Mouse (Mus musculus) heart, postnatal 0 days (tissue): ENCODE measurements around the gene Limch1. TPM values are rescaled to one million over a fixed set of nuclear protein-coding genes. Genes with fewer than 3 reads are reported as not detected.

ENCODE experiments used
- ATAC-seq: fragments of 200-750 bp; cut with Nextera tagmentation; 2 replicates; pipeline ENCODE4 v1.8.0; 2017; ENCODE audit warnings: low read depth, moderate number of reproducible peaks, moderate library complexity; ENCODE audit not compliant: insufficient read depth
- DNase-seq: peaks from one replicate; pipeline ENCODE4 v3.0.0-alpha.2; 2016; ENCODE audit warnings: low spot score
- H3K27ac ChIP-seq: fragments of 300-500 bp; sonication (generic); 2 replicates; pipeline ENCODE4 v1.5.1; 2014; ENCODE audit warnings: low read depth, mild to moderate bottlenecking
- H3K27me3 ChIP-seq: fragments of 300-500 bp; sonication (generic); 2 replicates; pipeline ENCODE4 v1.6.1; 2014; ENCODE audit warnings: low read length, mixed read lengths; ENCODE audit not compliant: control insufficient read depth, insufficient read depth
- H3K36me3 ChIP-seq: fragments of 300-500 bp; sonication (generic); replicated peaks from 2 replicates; pipeline ENCODE4 v1.6.1; 2014; ENCODE audit warnings: low read length, mixed read lengths; ENCODE audit not compliant: control insufficient read depth, insufficient read depth
- H3K4me1 ChIP-seq: fragments of 300-500 bp; sonication (generic); 2 replicates; pipeline ENCODE4 v1.6.1; 2014; ENCODE audit warnings: antibody characterized with exemption; ENCODE audit not compliant: control insufficient read depth, insufficient read depth
- H3K4me2 ChIP-seq: fragments of 300-500 bp; sonication (generic); 2 replicates; pipeline ENCODE4 v1.6.1; 2014; ENCODE audit warnings: low read depth, mild to moderate bottlenecking, low read length, moderate library complexity
- H3K4me3 ChIP-seq: fragments of 300-500 bp; sonication (generic); 2 replicates; pipeline ENCODE4 v1.5.1; 2014; ENCODE audit warnings: low read depth, low read length
- H3K9ac ChIP-seq: fragments of 300-500 bp; sonication (generic); replicated peaks from 2 replicates; pipeline ENCODE4 v1.6.1; 2014; ENCODE audit warnings: low read depth, low read length, mixed read lengths
- H3K9me3 ChIP-seq: fragments of 300-500 bp; sonication (generic); replicated peaks from 2 replicates; pipeline ENCODE4 v1.6.1; 2016; ENCODE audit warnings: low read length; ENCODE audit not compliant: control insufficient read depth
- CTCF ChIP-seq: IDR thresholded peaks from 2 replicates; pipeline ENCODE4 v1.5.1; 2016; ENCODE audit warnings: antibody characterized with exemption, control low read depth, low read depth
- EP300 ChIP-seq: IDR thresholded peaks from 2 replicates; pipeline ENCODE4 v1.6.1; 2016; ENCODE audit warnings: antibody characterized with exemption, low read depth
- WGBS: fragments of 180-500 bp; shearing (Covaris S2); extraction: QIAGEN DNeasy Blood & Tissue Kit; methylation state at CpG from one replicate; pipeline ENCODE4 v1.1.7; 2014; 5-methylcytosine and 5-hydroxymethylcytosine counted together
- polyA plus RNA-seq: library from polyadenylated mRNA; unstranded; fragments of >200 nt; fragmentation: Nextera tagmentation; extraction: Ambion mirVana; gene quantifications from 2 replicates; pipeline ENCODE4 v1.2.1, GENCODE M21; 2015
- total RNA-seq: library from RNA; depleted of rRNA; stranded (reverse); fragments of >200 nt; gene quantifications from 2 replicates; pipeline ENCODE4 v1.2.3, GENCODE M21; 2014; ENCODE audit warnings: low replicate concordance

The Limch1 gene
- total and polyA plus RNA-seq, 2 experiments from 2014 or later, result 21.1 to 30.0 TPM

DNA sequence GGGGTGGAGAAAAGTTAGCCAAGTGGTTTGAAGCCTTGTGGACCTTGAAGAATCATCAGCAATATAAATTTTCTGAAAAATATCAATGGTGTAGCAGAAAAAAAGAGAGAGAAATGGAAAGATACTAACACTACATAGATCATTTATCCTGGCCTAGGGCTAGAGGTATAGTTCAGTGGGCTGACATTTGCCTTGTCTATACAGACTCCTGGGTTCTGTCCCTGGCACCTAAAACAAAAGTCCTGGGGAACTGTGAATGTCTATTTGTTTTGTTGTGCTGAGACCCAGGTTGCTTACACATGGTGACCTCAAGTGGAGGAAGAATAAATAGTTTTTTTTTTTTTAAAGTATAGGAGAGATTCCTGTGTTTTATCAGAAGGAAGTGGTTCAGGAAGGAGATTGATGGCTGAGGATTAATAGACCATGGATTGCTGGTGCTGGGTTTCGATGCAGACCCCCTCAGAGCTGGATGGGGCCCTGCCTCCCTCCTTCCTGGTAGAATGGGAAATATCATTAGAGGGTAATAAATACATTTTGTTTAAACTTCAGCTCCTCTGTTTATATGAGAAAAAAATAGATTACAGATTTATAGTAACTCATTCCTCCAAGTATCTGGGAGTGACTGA is 40.5 kb downstream of the Limch1 start:
- Histone ChIP-seq H3K9ac (no peak overlapping the region), H3K36me3 (no peaks in the 10 kb centered on the region), H3K9me3 (peaks cover 4% of the 10 kb centered on the region; the same call in 1 of the 2 replicates), H3K4me2 (no peak overlapping the region), H3K27ac (no peak overlapping the region), H3K27me3 (no peaks in the 10 kb centered on the region), H3K4me3 (no peak overlapping the region), H3K4me1 (no peaks in the 10 kb centered on the region; the same call in 1 of the 2 replicates)
- TF ChIP-seq EP300 (no peak), CTCF (no peak)
- ATAC-seq (no peak), DNase-seq (no peak)
- 52% methylated on average over 1 of the region's 1 CpGs for WGBS

DNA sequence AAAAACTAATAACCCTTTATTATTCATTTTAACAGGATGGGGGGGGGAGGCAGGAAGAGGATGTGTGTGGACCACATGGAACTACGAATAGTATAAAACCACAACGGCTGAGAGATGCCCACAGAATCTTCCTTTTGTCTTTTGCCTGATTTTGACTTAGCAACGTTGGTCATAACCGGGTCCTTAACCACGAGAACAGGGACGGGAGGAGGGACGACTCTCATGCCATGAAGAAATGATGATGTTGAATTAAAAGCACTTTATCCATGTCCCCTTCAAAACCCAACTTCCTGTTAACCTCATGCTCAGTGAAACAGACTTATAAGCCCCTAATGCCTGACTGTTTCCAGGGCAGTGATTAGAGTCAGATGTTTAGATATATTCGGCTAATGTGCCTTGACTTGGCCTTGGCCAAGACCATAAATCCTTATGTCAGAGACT is 41.0 kb downstream of the Limch1 start:
- Histone ChIP-seq H3K9ac (no peak overlapping the region), H3K4me3 (no peak overlapping the region), H3K4me2 (no peak overlapping the region), H3K27ac (no peak overlapping the region), H3K27me3 (no peaks in the 10 kb centered on the region), H3K4me1 (no peaks in the 10 kb centered on the region; the same call in 1 of the 2 replicates), H3K9me3 (peaks cover 4% of the 10 kb centered on the region; the same call in 1 of the 2 replicates), H3K36me3 (no peaks in the 10 kb centered on the region)
- 62% methylated on average over 8 of the region's 8 CpGs for WGBS
- no peak for DNase-seq
- ATAC-seq, result no peak
- TF ChIP-seq EP300 (no peak), CTCF (no peak)

DNA sequence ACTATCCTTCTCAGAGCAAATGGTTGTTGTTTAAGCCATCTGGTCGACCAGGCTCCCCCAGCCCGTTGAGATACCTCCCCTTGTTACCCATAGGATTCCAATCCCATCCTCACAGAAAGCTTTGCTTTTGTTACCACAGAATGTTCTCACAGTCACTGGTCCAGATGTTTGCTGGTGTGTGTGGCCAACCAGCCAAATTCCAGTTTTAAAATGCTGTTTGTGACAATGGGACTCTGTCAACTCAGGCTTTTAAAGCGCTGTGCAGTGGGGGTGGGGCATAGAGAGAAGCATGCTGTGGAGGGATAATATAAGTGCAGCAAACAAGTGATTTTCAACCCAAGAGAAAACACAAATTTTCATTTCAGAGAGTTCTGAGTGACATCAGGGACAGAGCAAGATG is 43.4 kb downstream of the Limch1 start:
- no peak for ATAC-seq

DNA sequence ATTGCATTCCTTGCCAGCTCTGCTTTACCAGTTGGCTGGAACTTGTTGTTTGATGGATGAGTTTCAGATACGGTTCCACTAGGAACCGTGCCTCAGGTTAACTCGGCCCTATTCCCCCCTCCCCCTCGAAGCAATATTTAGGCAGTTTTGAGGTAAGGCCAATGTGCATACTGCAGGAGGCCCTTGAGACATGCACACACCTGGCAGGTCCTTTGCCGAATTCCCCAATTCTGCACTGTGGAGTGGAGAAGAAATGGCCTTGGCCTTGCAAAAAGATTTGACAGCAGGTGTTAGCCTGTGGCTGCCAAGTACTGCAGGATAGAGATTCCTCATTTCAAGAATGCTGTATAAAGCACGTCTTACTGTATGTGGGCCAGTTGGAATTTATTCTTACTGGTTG is 45.5 kb downstream of the Limch1 start:
- H3K27ac ChIP-seq, result no peak overlapping the region
- no peak overlapping the region for H3K4me2 ChIP-seq
- no peak overlapping the region for H3K4me3 ChIP-seq
- no peak overlapping the region for H3K9ac ChIP-seq
- 66% methylated on average over 6 of the region's 6 CpGs for WGBS
- no peaks in the 10 kb centered on the region for H3K27me3 ChIP-seq
- no peaks in the 10 kb centered on the region; the same call in 1 of the 2 replicates for H3K4me1 ChIP-seq
- ATAC-seq (no peak), DNase-seq (no peak)
- no peaks in the 10 kb centered on the region for H3K36me3 ChIP-seq
- H3K9me3 ChIP-seq, result no peaks in the 10 kb centered on the region
- TF ChIP-seq CTCF, result no peak
- TF ChIP-seq EP300, result no peak

More for the DNA sequence above, 43.4 kb downstream of the Limch1 start:
- no peak for DNase-seq
- H3K36me3 ChIP-seq, result no peaks in the 10 kb centered on the region
- H3K9ac ChIP-seq, result no peak overlapping the region
- no peaks in the 10 kb centered on the region for H3K9me3 ChIP-seq
- TF ChIP-seq EP300, result no peak
- no peaks in the 10 kb centered on the region; the same call in 1 of the 2 replicates for H3K4me1 ChIP-seq
- no peak overlapping the region for H3K4me3 ChIP-seq
- H3K4me2 ChIP-seq, result no peak overlapping the region
- no peaks in the 10 kb centered on the region for H3K27me3 ChIP-seq
- H3K27ac ChIP-seq, result no peak overlapping the region
- WGBS, result 70% methylated on average over 3 of the region's 3 CpGs

DNA sequence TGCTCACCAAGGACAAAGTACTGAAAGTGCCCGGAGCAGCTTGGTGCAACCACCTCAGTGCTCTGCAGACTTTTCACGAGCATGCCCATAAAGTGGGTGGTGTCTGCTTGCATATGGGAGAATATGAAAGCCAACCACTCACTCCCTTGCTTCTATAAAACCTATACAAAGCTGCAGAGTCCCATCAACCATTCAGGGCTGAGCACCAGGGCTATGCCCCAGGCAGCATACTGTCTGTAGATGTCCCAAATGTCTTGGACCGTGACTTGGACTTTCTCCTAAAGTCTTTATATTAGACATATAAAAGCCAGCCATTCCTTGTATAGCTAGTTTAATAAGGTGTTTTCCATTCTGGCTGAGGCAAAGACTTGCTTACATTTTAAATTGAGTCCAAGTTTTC is 47.6 kb downstream of the Limch1 start:
- DNase-seq, result no peak
- WGBS, result 87% methylated on average over 3 of the region's 3 CpGs
- H3K36me3 ChIP-seq, result no peaks in the 10 kb centered on the region

DNA sequence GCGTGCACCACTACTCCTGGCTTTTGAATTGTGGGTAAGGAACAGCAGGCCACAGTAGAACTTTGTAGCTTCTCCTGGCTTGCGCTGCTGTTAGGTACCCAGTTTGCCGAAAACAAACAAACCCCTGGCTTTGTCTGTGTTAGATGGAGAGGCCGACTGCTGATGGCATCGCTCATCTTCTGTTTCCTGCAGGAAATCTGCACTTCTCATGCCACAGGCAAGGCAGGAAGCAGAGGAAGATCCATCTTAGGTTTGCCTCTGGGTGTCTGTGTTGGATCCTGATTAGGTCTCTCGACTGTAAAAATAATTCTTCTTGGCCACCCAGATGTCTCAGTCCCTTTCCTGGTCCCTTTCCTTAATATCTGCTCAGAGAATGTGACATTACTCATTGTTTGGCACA is 51.7 kb downstream of the Limch1 start:
- Histone ChIP-seq H3K9ac (no peak overlapping the region), H3K36me3 (no peaks in the 10 kb centered on the region), H3K27me3 (no peaks in the 10 kb centered on the region), H3K9me3 (no peaks in the 10 kb centered on the region), H3K4me1 (0 out of 2 replicates have a peak, but pooled peaks cover 8% of the 10 kb centered on the region), H3K27ac (no peak overlapping the region), H3K4me3 (no peak overlapping the region), H3K4me2 (no peak overlapping the region)
- ATAC-seq (no peak), DNase-seq (no peak)
- TF ChIP-seq EP300 (no peak), CTCF (no peak)
- WGBS, result 51% methylated on average over 6 of the region's 6 CpGs

More for the DNA sequence above, 47.6 kb downstream of the Limch1 start:
- TF ChIP-seq CTCF, result no peak
- no peak for TF ChIP-seq EP300
- no peak for ATAC-seq
- H3K27me3 ChIP-seq, result no peaks in the 10 kb centered on the region
- H3K9me3 ChIP-seq, result no peaks in the 10 kb centered on the region
- H3K27ac ChIP-seq, result no peak overlapping the region
- H3K4me1 ChIP-seq, result 0 out of 2 replicates have a peak, but pooled peaks cover 8% of the 10 kb centered on the region
- no peak overlapping the region for H3K9ac ChIP-seq
- H3K4me3 ChIP-seq, result no peak overlapping the region
- H3K4me2 ChIP-seq, result no peak overlapping the region
